Mouse (Mus musculus): ENCODE measurements at regions not wholly inside any gene's neighbourhood (a gene's known extent, or its start where the extent isn't known, plus 50 kb on each side); places are given as distances from the start of the nearest gene placed in this dataset.

DNA sequence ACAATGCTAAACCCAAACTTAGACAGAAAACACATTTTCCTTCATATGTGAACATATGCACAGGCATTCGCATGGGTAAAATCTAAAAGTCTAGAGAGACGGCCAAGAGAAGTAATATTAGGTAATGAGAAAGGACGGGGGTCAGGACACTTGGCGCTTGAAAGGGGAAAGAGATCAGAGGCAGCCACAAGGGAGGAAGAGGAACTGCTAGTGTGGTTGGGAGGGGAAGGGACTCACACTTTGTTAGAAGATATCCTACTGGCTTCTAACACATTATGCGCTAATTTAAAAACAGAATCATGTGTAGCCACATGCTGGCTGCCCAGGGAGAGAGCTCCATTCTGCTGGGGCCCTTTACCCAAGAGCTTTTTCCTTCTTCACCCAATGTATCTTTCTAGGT, 227.5 kb downstream of the Uaca start:
- H3K4me3 ChIP-seq (ENCODE audit: low read depth, low read length) = no peak overlapping the region
- H3K9ac ChIP-seq (ENCODE audit: low read length) = no peak overlapping the region
- no peaks in the 10 kb centered on the region for H3K9me3 ChIP-seq (ENCODE audit: control insufficient read depth, low read length)
- H3K27me3 ChIP-seq (ENCODE audit: control insufficient read depth, insufficient read depth, low read length) = no peaks in the 10 kb centered on the region
- ATAC-seq (ENCODE audit: insufficient number of reproducible peaks, low FRiP score, low TSS enrichment, low read depth) (no peak), DNase-seq (ENCODE audit: low spot score) (no peak)
- no peak overlapping the region for H3K4me2 ChIP-seq (ENCODE audit: low read depth, severe bottlenecking)
- no peak overlapping the region for H3K27ac ChIP-seq (replicated peaks; ENCODE audit: low read depth, low read length)
- WGBS = 83% methylated on average over 5 of the region's 5 CpGs
- H3K4me1 ChIP-seq (ENCODE audit: control insufficient read depth, insufficient read depth, low read length) = peaks cover 5% of the 10 kb centered on the region
- no peaks in the 10 kb centered on the region for H3K36me3 ChIP-seq (ENCODE audit: control insufficient read depth, insufficient read depth, low read length)

DNA sequence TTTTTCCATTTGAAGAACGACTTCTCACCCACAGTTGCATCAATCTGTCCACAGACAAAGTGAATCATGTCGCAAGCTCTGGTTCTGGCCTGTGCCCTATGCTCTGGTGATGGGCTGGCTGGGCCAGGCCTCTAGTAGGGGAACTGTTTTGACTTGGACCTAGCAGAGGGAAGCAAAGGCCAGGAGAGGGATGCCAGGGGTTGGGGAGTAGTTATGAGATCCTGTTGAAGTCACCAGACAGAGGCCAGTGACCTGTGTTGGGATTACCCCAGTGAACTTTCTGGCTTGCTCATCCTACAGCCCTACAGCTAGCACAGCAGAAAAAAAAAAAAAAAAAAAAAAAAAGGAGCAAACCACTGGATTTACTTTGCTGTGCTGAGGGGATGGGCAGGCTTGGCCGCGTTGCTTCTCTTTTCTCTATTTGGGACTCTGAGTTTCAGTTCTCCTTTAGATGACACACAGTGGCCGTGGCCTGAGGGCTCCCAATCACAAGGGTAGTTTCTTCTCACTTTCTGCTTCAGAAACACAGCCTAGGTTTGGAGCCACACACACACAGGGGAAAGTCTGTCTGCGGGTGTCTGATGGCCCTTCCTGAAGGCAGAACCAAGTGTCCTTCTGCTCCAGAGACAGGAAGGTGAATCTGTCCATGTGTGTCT, 228.2 kb downstream of the Uaca start:
- Histone ChIP-seq H3K9ac (ENCODE audit: low read length) (no peak overlapping the region), H3K4me3 (ENCODE audit: low read depth, low read length) (no peak overlapping the region), H3K27ac (replicated peaks; ENCODE audit: low read depth, low read length) (no peak overlapping the region), H3K36me3 (ENCODE audit: control insufficient read depth, insufficient read depth, low read length) (no peaks in the 10 kb centered on the region), H3K9me3 (ENCODE audit: control insufficient read depth, low read length) (no peaks in the 10 kb centered on the region), H3K4me1 (ENCODE audit: control insufficient read depth, insufficient read depth, low read length) (0 out of 2 replicates have a peak, but pooled peaks cover 2% of the 10 kb centered on the region), H3K27me3 (ENCODE audit: control insufficient read depth, insufficient read depth, low read length) (no peaks in the 10 kb centered on the region), H3K4me2 (ENCODE audit: low read depth, severe bottlenecking) (no peak overlapping the region)
- no peak for DNase-seq (ENCODE audit: low spot score)
- 84% methylated on average over 6 of the region's 6 CpGs for WGBS
- no peak for ATAC-seq (ENCODE audit: insufficient number of reproducible peaks, low FRiP score, low TSS enrichment, low read depth)

DNA sequence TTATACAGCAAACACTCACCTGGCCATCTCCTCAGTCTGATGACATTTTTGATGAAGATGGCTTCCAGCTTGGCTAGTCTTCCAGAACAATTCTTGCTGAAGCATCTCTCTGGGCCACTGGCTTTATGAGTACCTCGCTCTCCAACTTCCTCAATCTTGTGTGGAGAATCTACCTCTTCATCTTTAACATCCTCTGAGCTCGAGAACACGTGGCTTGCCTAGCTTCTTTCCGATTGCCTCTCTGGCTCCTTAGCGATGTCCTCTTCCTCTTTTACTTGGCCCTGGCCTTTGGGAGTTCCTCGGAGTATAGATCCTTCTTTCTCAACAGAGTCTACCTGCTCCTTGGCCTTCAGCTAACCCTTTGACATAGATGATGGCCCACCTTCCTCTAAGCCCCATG, 231.0 kb downstream of the Uaca start:
- no peaks in the 10 kb centered on the region for H3K4me1 ChIP-seq (ENCODE audit: control insufficient read depth, insufficient read depth, low read length)
- no peaks in the 10 kb centered on the region for H3K36me3 ChIP-seq (ENCODE audit: control insufficient read depth, insufficient read depth, low read length)
- H3K27me3 ChIP-seq (ENCODE audit: control insufficient read depth, insufficient read depth, low read length) = 0 out of 2 replicates have a peak, but pooled peaks cover 2% of the 10 kb centered on the region
- WGBS = 93% methylated on average over 6 of the region's 6 CpGs
- no peak overlapping the region for H3K4me3 ChIP-seq (ENCODE audit: low read depth, low read length)
- ATAC-seq (ENCODE audit: insufficient number of reproducible peaks, low FRiP score, low TSS enrichment, low read depth) (no peak), DNase-seq (ENCODE audit: low spot score) (no peak)
- no peak overlapping the region for H3K27ac ChIP-seq (replicated peaks; ENCODE audit: low read depth, low read length)
- no peak overlapping the region for H3K9ac ChIP-seq (ENCODE audit: low read length)
- H3K9me3 ChIP-seq (ENCODE audit: control insufficient read depth, low read length) = no peaks in the 10 kb centered on the region
- H3K4me2 ChIP-seq (ENCODE audit: low read depth, severe bottlenecking) = no peak overlapping the region

DNA sequence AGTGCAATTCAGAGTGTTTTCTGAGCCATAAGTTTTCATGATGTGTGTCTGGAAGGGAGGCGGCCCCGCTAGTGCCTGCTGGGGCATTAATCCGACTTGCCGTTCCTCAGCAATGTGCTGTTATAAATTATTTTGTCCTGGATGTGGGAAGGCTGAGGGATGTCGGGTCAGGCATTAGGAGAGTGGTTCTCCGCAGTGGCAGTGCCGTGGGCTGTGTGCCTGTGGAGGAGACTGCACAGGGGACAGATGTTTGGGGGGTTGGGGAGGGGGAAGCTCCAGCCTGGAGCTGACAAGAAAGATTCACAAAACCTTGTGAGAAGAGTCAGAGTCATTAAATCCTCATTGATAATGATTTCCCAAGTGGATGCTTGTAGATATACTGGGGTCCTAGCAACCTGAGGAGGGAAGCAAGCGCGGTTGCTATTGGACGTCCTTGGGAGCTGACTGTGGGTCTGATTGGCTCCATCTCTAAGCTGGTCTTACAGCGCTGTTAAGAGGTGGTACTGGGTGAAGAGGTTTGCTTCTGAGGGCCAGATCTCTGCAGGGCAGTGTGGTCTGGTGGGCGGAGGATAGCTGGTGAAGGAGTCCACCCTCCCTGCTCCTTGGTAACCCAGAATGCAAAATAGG, 234.5 kb downstream of the Uaca start:
- H3K9ac ChIP-seq (ENCODE audit: low read length) = no peak overlapping the region
- H3K36me3 ChIP-seq (ENCODE audit: control insufficient read depth, insufficient read depth, low read length) = no peaks in the 10 kb centered on the region
- 0 out of 2 replicates have a peak, but pooled peaks cover 2% of the 10 kb centered on the region for H3K27me3 ChIP-seq (ENCODE audit: control insufficient read depth, insufficient read depth, low read length)
- H3K4me3 ChIP-seq (ENCODE audit: low read depth, low read length) = no peak overlapping the region
- DNase-seq (ENCODE audit: low spot score) = no peak
- ATAC-seq (ENCODE audit: insufficient number of reproducible peaks, low FRiP score, low TSS enrichment, low read depth) = no peak
- H3K9me3 ChIP-seq (ENCODE audit: control insufficient read depth, low read length) = no peaks in the 10 kb centered on the region
- H3K4me1 ChIP-seq (ENCODE audit: control insufficient read depth, insufficient read depth, low read length) = no peaks in the 10 kb centered on the region
- no peak overlapping the region for H3K4me2 ChIP-seq (ENCODE audit: low read depth, severe bottlenecking)
- no peak overlapping the region for H3K27ac ChIP-seq (replicated peaks; ENCODE audit: low read depth, low read length)
- 58% methylated on average over 12 of the region's 12 CpGs for WGBS

DNA sequence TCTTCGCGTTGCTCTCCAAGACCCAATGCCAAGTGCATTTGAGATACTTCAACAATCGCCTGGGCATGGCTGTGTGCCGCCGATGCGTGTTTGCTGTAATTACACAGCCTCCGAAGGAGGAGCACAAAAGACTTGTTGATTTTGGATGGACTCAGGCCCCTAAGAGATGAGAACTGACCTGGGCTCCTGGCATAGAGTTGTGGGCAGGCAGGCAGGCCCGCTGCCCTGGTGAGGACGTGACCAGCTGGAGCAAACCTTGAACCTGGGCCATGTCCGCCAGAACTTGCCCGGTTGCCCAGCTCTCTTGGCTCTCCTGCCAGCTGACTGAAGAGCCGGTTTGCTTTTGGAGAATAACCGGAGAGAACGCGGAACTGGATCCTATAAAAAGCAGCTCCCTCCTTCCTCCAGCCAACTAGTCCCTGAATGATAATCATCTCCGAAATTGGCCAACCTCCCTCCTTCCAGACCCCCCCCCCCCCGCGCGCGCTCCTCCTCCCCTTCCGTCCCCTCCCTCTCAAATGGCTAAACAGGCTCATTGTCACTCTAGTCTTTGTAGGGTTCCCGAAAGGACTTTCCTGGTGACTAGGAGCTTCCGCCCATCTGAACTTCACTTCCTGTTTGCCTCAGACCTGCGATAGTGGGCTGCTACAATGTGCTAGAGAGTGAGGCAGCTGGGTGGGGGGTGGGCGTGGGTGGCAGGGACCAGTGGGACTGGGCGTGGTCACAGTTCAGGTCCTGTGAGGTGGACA, 237.5 kb downstream of the Uaca start:
- 80% methylated on average over 26 of the region's 26 CpGs for WGBS
- DNase-seq (ENCODE audit: low spot score) (no peak), ATAC-seq (ENCODE audit: insufficient number of reproducible peaks, low FRiP score, low TSS enrichment, low read depth) (no peak)
- Histone ChIP-seq H3K9ac (ENCODE audit: low read length) (no peak overlapping the region), H3K4me1 (ENCODE audit: control insufficient read depth, insufficient read depth, low read length) (no peaks in the 10 kb centered on the region), H3K27me3 (ENCODE audit: control insufficient read depth, insufficient read depth, low read length) (0 out of 2 replicates have a peak, but pooled peaks cover 2% of the 10 kb centered on the region), H3K27ac (replicated peaks; ENCODE audit: low read depth, low read length) (no peak overlapping the region), H3K4me2 (ENCODE audit: low read depth, severe bottlenecking) (no peak overlapping the region), H3K9me3 (ENCODE audit: control insufficient read depth, low read length) (no peaks in the 10 kb centered on the region), H3K4me3 (ENCODE audit: low read depth, low read length) (no peak overlapping the region), H3K36me3 (ENCODE audit: control insufficient read depth, insufficient read depth, low read length) (no peaks in the 10 kb centered on the region)

DNA sequence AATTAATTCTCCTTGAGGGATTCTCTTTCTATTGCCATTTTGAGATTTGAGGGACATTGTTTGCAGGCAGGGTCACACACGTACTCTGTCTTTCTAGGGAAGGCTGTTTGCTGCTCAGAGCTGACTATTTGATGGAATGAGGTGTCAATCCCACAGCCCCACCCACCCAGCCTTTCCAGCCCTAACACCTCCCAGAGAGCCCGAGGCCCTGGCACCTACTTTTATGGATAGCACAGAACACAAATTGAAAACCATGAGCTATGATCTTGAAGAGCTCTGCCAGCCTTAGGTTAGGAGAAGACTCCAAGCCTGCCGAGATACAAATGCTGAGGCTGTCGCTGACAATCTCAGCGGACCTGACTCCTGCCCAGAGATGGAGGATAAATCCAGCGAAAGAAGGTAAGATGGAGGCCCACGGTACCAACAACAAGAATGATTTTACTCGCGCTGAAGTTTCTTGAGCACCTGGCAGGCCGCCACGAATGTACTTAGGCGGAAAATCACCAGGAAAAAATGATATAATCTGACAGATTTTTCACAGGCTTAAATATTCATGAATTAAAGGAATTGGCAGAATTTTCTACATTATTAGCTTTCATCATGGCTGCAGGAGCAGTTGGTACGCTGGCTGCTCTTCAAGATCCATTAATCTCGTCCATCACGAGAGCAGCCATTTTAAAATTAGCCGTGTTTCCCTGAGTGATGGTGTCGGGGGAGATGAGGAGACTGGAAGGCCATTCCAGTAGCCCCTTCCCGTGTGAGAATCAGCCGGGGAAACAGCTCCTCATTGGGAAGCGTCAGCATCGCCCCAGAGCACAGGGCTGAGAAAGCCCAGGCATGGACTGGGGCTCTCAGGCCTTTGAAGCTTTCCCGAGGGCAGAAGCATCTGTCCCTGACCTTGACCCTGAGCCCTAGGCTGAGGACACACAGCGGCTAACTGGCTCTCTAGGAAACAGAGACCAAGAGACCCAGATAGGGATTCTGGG, 238.4 kb downstream of the Uaca start:
- no peaks in the 10 kb centered on the region for H3K4me1 ChIP-seq (ENCODE audit: control insufficient read depth, insufficient read depth, low read length)
- H3K9me3 ChIP-seq (ENCODE audit: control insufficient read depth, low read length) = no peaks in the 10 kb centered on the region
- 0 out of 2 replicates have a peak, but pooled peaks cover 2% of the 10 kb centered on the region for H3K27me3 ChIP-seq (ENCODE audit: control insufficient read depth, insufficient read depth, low read length)
- H3K4me3 ChIP-seq (ENCODE audit: low read depth, low read length) = no peak overlapping the region
- H3K36me3 ChIP-seq (ENCODE audit: control insufficient read depth, insufficient read depth, low read length) = no peaks in the 10 kb centered on the region
- no peak for ATAC-seq (ENCODE audit: insufficient number of reproducible peaks, low FRiP score, low TSS enrichment, low read depth)
- no peak overlapping the region for H3K4me2 ChIP-seq (ENCODE audit: low read depth, severe bottlenecking)
- DNase-seq (ENCODE audit: low spot score) = no peak
- 69% methylated on average over 23 of the region's 23 CpGs for WGBS
- H3K27ac ChIP-seq (replicated peaks; ENCODE audit: low read depth, low read length) = no peak overlapping the region
- no peak overlapping the region for H3K9ac ChIP-seq (ENCODE audit: low read length)

DNA sequence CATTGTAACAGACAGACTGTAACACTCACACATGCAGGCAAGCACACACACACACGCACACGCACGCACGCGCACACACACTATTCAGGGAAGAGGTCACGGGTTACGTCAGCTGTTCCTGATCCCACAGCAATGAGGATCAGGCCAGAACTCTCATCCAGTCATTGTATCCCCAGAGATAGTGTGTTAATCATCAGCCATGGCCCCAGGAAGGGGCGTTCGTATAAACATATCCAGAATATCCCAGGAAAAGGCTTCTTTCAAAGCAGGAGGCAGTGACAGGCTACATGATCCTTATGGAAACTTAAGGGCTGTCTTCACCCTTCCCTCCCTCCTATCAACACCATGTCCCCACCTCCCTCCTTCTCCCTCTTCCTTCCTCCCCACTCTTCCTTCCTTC, 239.3 kb downstream of the Uaca start:
- DNase-seq (ENCODE audit: low spot score) (no peak), ATAC-seq (ENCODE audit: insufficient number of reproducible peaks, low FRiP score, low TSS enrichment, low read depth) (no peak)
- Histone ChIP-seq H3K4me1 (ENCODE audit: control insufficient read depth, insufficient read depth, low read length) (no peaks in the 10 kb centered on the region), H3K4me3 (ENCODE audit: low read depth, low read length) (no peak overlapping the region), H3K9me3 (ENCODE audit: control insufficient read depth, low read length) (no peaks in the 10 kb centered on the region), H3K4me2 (ENCODE audit: low read depth, severe bottlenecking) (no peak overlapping the region), H3K27me3 (ENCODE audit: control insufficient read depth, insufficient read depth, low read length) (0 out of 2 replicates have a peak, but pooled peaks cover 2% of the 10 kb centered on the region), H3K9ac (ENCODE audit: low read length) (no peak overlapping the region), H3K27ac (replicated peaks; ENCODE audit: low read depth, low read length) (no peak overlapping the region), H3K36me3 (ENCODE audit: control insufficient read depth, insufficient read depth, low read length) (no peaks in the 10 kb centered on the region)
- WGBS = 79% methylated on average over 9 of the region's 9 CpGs

DNA sequence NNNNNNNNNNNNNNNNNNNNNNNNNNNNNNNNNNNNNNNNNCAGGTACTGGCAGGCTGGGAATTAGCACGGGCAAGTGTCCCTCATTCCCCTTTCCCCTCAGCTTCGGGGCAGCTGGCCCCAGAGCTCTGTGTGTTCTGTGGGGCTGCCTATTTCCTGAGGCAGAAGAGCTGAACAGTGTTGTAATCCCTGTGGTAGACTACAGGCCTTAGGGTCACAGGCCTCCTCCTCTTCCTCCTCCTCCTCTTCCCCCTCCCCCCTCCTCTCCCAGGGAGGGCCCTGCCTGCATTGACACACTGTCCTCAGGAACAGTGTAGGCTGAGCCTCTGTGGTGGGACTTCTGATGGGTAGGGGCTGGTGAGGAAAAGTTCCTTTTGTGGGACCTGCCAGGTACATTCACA, 247.7 kb downstream of the Uaca start:
- peaks cover 4% of the 10 kb centered on the region; the same call in 1 of the 2 replicates for H3K4me1 ChIP-seq (ENCODE audit: control insufficient read depth, insufficient read depth, low read length)
- H3K4me2 ChIP-seq (ENCODE audit: low read depth, severe bottlenecking) = no peak overlapping the region
- 44% methylated on average over 2 of the region's 2 CpGs for WGBS
- ATAC-seq (ENCODE audit: insufficient number of reproducible peaks, low FRiP score, low TSS enrichment, low read depth) (no peak), DNase-seq (ENCODE audit: low spot score) (no peak)
- no peak overlapping the region for H3K9ac ChIP-seq (ENCODE audit: low read length)
- H3K4me3 ChIP-seq (ENCODE audit: low read depth, low read length) = no peak overlapping the region
- H3K36me3 ChIP-seq (ENCODE audit: control insufficient read depth, insufficient read depth, low read length) = no peaks in the 10 kb centered on the region
- no peaks in the 10 kb centered on the region for H3K9me3 ChIP-seq (ENCODE audit: control insufficient read depth, low read length)
- H3K27me3 ChIP-seq (ENCODE audit: control insufficient read depth, insufficient read depth, low read length) = no peaks in the 10 kb centered on the region
- H3K27ac ChIP-seq (replicated peaks; ENCODE audit: low read depth, low read length) = no peak overlapping the region
